Mouse (Mus musculus) hindlimb bud, embryonic 11.5 days (tissue): Measurements from ENCODE around the gene Mitf.
A peak's percentile ranks its signal among the peaks of the same experiment; 100 is the strongest.

Experiments used
- DNase-seq: peaks from one replicate; pipeline ENCODE4 v3.0.0-alpha.2; 2012; ENCODE audit warnings: low read depth, low spot score; ENCODE audit errors: extremely low spot score

Gene Mitf

DNA sequence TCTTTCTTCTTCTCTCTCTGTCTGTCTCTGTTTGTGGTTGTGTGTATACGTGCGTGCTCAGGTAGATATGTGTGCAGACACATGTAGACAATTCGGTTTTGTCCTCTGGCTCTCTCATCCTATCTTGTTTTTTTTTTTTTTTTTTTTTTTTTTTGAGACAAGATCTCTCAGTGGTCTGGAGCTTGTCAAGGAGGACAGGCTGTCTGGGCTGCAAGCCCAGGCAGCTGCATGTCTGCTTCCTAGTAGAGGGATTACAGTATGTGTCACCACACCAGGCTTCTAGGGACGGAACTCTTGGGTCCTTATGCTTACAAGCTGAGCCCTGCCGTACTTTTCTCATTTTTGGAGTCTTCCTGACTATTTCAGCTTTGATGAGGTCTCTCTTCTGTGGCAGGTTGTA, 73.5 kb downstream of the Mitf start:
- no peak for DNase-seq

DNA sequence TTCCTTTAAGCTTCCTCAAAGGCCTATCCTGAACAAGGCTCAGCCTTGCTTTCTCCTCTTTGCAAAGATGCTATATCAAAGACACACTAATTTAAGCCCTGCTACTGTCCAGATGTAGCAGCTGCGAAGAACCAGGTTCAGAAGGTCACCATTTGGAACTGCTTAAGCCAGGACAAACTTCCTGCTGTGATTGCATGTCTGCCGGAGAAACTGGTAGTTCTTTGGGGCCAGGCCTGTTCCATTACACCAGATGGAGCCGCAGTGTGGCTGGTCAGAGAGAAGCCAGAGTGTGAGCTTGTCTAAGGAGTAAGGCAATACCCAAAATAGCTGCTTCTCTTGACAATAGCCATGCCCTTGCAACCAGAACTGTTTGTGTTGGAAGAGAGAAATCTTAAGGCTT, 75.1 kb downstream of the Mitf start:
- DNase-seq = no peak

DNA sequence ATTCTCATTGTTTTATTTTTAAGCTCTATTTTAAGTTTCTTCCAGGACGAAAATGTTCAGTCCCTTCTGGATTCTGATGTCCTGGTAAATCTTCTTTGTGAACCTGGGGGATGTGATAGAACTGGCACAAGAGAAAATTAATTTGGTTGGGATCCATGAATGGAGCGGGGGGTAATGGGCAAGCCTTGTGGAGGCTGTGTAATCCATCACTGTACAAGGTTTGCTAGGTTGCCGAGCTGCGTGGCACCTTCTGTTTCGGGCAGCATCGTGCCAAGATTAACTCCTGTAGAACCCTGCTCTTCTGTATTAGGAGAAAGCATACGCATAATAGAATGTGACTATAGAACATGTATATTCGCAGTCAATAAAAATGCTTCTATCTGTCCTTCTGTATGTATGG, 76.1 kb downstream of the Mitf start:
- no peak for DNase-seq

DNA sequence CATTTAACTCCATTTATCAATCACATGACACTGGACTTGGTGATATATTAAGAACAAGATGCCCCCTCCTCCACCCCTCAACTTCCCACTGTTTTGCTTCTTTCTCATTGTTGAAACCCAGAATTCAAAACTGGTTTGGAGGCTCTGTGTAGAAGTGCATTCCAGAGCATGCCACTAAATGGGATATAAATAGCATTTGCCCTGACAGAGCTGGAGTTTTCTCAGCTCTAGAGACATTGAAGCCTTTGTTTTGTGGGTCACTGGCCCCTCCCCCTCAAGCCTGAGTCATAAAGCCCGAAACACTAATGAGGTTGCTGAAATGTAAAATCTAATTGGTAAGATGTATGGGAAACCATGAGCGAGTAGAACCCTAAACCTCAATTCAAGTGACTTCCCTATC, 76.6 kb downstream of the Mitf start:
- DNase-seq = peak; percentile 41

DNA sequence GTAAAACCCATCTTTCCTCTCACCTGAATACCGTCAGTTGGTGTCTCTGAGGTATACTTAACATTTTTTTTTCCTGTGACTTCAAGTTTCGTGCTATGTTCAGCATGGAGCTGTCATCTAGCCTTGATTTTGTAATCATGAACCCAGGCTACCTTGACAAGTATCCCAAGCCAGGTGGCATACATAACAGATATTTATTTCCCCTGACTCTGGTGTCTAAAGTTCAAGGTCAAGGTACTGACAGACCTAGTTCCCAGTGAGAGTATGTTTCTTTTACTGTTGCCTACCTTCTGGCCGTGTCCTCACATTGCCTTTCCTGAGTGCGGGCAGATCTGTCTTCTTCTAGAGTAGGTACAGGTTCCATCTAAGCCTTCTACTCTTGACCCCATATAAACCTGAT, 78.1 kb downstream of the Mitf start:
- no peak for DNase-seq

DNA sequence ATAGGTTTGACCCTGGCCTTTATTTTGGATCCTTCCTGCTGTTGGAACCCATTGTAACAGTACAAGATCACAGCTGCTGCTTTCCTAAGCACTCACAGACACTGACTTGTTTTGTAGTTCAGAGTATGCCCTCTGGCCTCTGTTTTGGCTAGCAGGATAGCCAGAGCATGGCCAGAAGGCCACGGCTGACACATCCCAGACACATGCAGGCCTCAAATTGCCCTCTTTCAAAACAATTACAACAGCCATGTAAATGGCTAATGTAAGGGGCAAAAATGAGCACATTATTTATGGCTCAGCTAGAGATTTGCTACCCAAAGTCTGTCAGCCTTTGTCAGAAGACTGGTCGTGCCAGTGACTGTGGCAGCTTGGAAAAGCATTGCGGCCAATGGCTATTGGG, 78.8 kb downstream of the Mitf start:
- no peak for DNase-seq

DNA sequence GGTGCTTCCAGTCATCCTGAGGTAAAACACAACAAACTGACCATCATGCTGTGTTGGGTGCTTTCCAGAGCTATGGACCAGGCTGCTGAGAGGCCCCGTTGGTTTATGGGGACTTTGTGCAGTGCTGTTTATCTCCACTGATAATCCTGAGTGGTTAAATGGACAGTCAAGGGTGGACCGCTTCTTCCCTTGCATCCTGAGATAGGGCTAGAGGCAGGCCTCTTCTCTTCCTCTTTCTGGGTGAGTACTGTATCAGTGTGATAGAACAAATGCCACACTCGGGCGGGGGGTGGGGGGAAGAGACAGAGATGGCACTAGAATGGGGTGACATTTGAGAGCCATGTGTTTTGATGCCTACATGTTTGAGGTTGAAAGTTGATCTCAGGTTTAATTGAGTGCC, 81.0 kb downstream of the Mitf start:
- no peak for DNase-seq

DNA sequence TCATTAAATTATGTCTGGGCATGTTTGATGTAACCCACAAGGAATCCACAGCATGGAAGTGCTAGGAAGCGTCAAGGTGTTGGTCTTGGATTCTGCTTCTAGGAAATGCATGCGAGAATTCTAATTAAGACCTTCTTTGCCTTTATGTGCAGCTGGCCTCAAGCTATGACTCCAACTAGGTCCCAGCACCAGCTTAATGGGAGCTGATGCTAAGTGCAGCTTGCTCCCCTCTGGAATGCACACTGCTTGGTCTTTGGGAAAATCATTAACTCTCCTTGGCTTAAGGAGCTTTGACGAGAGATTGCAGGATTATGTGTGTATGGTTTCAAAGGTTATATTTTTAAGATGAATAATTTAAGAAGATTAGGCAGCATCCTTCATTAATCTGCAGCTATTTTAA, 81.7 kb downstream of the Mitf start:
- DNase-seq = no peak

DNA sequence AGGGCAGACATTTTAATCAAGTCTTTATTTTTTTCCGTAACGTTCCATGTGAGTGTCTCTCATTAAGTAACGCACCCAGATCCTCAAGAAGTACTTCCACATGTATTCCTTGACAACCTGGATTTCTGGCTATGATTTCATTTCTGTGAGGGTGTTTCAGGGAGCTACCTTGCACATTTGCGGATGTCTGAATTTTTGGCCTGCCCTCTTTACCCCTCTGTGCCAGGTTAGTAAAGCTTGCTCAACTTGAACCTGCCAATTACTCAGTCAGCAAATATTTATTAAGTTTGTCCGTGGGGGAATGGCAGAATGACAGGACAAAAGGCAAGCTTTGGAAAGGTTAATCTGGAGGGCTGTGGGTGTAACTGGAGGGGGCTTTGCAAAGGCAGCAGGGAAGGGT, 86.7 kb downstream of the Mitf start:
- no peak for DNase-seq

DNA sequence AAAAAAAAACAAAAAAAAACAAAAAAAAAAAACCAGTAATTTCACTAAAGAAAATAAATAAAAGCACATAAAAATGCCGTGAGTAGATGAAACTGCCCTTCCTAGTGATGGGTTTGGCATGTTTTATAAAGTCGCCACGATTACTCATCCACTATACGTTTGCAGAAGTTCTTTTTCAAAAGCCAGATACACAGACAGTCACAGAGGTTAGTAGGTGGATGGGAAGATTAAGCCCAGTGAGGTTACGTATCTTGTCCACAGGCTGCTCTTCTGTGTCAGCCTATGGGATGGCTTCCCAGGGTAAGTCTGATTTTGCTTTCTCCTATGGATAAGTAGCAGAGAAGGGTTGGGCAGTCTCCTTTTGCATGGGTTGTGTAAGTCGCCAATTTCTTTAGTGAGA, 90.3 kb downstream of the Mitf start:
- DNase-seq = no peak

DNA sequence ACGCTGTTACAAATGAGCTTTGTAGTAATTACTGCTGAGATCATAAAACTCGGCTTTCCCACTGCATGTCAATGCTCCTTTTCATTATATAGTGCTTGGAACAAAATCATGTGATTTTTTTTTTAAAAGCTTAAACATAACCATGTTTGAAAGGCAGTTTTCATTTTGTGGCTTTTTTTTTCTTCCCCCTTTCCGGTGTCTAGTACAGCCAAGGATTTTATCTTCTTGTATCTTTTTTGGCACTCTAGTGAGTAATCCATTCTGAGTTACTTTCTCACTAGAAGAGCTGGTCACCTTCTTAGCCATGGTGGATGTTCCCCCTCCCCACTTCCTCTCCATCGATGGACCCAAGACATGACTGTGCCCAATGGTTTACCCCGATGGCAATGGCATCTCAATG, 91.2 kb downstream of the Mitf start:
- DNase-seq = no peak

DNA sequence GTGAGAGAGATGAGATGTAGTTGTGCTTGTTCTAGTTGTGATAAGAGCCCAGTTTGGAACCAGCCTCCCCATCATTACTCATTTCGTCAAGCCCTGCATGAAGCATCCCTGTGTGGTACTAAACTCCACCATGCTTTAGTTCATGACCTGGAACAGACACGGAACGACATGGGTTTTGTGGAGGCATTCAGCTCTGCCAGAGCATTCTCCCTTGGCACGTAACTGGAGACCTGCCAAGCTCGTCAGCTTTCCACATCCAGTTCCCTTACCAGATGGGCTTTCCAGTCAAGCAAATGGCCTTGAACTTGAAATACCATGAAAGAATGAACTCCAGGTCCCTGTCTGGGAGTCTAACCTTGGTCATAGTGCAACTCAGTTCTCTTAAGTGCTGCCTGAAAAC, 94.7 kb downstream of the Mitf start:
- no peak for DNase-seq

DNA sequence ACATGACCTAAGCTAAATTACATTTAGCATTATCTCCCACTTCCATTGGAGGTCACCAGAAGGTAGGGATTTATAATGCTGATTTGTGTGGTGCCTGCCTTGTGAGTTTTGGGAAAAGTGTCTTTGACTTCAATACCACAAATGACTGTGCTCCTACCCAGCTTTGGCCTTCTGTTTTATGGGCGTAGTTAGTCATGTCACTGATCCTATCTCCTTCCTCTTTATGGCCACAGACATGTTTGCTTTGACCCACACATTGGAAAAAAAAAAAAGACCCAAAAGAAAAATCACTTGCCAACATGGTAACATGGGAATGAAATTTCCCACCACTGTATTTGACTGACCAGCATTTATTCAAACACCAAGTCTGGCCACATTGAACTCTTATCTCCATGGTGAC, 95.4 kb downstream of the Mitf start:
- DNase-seq = no peak

DNA sequence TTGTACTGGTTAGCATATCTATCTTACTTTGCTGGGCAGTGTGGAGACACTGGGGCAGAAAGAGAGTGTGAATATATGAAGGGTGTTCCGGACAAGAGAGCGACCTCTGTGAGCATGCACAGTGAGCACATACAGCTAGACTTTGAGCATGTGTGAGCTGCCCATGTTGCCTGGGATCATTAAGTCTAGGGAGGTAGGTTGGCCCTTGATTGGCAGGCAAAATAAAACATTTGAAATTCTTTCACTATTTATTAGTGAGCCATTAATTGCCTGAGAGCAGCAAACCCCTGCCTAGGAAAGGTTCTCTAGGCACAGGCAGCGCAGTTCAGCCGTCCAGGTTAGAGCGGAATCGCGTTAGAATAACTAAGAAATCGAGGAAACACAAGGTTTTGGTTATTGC, 107.9 kb downstream of the Mitf start:
- no peak for DNase-seq

DNA sequence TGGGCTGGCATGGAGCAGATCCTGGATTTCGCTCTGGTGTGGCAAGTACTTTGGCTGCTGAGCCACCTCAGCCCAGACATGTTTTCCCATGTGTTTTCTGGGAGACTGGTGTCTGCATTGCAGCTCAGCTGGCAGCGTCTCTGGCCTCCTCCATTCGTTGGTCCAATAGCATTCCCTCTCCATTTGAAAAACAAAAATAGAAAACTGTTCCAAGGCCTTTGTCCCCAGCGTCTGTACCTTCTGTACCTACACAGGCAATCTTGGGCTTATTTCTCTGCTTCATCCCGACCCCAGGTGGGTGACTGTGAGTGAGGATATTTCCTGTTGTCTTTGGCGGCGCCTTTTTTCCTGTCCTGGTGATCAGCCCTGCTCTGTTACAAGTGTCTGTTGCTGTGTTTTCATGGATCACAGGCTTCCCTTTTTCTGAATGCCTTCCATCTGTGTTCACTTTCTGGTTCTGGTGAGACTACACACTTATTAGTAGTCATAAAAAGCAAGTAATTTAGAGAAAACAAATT, 109.6 kb downstream of the Mitf start:
- DNase-seq = no peak

DNA sequence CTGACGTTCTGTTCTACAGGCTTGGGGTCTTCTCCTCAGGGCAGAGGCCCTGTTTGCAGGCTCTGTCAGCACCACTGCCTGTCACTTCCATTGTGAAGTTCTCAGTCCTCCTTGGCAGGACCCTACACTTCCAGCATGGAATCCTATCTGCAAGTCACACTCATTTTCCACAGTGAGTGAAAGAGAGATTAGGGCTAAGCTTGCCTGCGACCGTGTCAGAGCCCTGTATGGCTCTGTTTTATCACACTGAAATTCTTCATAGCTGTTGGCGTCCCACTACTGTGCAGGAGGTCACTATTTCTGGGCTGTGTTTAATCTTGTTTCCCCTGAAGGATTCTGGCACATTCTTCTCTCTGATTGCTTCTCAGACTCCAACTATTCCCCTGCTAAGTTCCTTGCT, 111.2 kb downstream of the Mitf start:
- DNase-seq = no peak

DNA sequence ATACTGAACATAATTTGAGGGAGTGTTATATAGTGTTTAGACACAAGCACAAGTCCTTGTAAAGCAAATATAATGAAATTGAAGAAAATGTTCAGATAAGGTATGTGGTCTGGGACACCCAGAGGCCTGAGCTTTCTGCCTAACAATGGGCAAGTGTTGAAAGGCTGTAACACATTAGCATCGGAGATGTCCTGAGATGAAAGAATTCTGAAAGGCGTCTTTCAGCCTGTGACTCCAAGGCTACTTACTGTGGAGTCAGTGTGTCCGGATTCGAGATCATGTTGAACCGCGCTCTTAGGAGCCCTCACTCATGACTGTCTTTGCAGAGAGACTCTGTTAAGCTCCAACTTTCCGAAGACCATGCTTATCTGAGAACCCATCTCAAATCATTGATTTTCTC, 111.6 kb downstream of the Mitf start:
- no peak for DNase-seq

DNA sequence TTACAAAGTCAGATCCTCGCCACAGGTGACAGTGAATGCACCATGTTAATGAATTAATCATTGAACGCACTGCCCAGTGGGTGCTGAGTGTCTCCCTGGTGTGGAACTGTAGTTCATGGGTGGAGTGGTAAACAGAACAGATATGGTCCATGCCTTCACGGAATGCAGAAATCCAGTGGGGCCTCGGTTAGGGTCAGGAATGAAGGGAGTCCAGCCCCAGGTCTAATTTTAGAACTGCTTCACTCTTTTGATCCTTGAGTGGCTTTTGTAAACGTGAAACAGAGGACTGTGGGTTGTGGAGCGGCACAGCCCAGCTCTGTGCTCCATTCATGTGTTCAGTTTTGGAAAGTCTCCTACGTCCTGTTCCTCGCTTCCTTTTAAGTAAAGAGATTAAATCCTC, 112.4 kb downstream of the Mitf start:
- DNase-seq = no peak

DNA sequence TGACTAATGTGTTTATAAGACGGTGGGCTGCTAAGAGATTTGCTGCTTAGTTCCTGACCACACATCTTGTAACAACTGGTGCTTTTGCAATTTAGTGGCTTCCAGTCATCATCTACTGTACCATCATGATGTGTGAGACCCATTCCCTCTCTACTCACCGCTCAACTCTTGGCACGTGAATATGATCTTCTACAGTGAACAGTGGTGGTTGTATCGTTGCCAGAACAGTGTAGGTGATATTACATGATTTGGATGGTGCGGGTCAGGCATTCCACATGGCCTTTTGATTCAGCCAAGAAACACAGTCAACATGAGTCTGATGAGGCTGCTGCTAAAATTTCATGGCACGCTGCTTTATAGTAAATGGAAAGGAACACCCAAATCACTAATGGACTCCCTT, 114.7 kb downstream of the Mitf start:
- DNase-seq = no peak

DNA sequence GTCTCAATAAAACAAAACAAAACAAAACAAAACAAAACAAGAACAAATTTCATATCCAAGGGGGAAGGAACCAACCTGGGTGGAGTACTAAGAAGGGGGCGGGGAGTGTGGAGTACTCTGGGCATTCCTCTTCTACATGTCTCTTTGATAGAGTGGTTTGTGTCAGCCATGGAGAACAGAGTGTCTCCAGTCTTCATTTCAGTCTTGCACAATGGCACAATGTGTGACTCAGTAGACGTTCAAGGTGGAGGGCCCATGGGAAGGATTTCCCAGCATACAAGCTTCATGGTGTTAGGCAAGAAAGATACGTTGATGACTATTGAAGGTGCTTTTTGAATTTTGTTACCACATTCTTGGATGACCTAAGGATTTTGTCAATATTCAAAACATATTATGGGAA, 117.4 kb downstream of the Mitf start:
- no peak for DNase-seq

DNA sequence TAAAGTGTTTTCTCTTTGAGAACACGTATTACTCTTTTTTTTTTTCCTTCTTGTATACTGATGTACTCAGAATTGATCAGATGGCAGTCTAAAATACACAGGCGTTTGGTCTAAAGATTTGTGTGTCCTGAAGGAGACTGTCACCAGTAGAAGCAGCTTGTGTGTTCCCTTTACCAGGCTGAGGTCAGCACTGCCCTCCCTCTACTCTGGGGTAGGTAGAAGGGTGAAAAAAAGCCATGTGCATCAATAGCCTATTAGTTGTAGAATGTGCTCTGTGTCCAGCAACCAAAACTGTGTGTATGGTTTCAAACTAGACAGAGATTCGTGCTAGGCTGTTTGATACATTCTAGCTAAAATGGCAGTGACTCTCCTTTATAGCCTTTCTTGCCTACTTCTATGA, 122.2 kb downstream of the Mitf start:
- DNase-seq = no peak

DNA sequence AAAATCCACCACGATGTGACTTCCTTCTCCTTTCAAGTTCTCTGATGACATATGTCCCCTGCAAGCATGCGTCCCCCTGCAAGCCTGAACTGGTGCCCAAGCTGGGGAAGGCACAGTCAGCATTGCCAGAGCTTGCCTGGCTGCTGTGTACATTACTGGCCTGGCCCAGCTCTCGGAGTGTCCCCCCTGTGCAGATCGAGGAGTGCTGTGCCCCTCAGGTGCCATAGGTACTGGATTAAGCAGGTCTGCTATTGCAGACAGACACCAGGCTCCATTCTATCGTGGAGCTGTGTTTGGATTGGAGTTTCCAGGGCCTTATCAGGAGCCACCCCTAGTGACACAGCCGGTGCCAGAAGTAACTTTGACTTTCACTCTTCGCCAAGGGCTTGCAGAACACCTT, 122.6 kb downstream of the Mitf start:
- no peak for DNase-seq

DNA sequence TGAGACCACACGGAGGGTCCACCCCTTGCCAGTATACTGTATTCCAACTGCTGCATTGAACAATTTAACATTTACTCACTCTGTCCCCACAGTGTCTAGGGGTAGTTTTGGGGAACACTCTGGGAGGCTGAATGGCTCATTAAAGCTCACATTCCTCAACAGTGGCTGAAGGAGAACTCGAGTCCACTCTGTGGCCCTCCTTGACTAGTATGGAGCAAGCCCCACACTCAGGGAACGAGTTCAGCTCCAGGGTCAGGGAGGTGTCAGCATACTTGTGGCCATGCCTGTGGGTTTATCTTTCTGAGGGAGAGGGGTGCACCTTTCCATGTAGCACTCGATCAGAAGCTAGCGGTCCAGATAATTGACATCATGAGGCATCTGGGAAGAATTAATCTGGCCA, 130.3 kb downstream of the Mitf start:
- no peak for DNase-seq
